Mouse (Mus musculus): ENCODE measurements at regions not wholly inside any gene's neighbourhood (a gene's known extent, or its start where the extent isn't known, plus 50 kb on each side); places are given as distances from the start of the nearest gene placed in this dataset.

DNA sequence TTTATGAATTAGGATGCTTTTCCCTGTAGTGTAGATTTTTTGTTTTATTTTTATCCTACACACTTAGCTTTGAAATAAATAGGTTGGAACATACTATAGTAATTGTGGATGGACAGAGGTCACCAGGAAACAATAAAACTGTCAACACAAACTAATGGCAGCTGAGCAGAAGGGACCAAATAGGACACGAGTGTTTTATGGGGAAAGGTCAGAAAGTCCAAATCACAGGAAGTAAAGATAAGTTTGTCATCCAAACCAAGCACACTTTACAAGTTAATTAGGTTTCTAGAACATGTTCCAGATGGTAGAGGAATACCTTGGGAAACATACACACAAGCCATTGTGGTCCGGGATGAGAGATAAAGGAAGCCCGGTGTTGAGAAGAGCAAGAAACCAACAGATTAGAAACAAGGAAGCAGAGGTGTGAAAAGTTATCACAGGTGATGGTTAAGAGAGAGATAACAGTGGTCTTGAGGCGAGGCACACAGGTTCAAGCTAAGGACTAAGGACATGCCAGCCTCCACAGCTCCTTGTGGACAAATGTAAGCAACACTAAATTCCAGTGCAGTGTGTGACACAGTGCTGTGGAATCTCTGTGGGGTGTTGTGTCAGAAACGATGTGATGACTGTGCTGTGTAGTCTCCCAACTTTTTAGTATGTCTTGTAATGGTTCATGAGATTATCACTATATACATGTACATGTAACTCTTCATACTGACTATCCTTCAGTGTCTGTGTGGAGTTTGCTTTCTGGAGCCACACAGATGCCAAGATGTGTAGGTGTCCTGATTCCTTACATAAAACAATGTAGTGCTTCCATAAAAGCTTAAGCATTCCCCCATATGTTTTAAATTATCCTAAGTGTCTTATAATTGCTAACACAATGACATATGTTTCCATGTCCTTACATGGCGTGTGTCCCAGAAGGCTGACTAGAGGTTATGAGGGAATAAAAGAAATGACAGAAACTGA is 264.5 kb downstream of the Tle4 start:
- in situ Hi-C loops (cut with MboI, MseI): no loop called here

DNA sequence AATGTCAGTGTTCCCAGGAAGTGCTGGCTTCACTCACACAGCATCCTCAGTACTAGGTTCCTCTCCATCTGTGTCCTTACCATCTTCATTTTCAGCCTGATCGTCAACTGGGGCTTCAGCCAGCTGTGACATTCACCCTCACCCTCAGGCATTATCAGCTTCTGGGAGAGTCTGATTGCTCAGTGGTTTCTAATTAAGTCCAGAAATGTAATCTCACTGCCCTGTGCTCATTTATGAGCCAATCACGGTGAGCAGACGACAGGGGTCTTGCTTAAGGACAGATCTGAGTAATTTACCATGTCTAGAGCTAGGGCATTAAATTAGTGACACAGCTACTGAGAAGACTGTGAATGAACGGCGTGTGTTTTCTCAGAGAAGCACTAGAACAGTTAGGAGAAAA is 260.8 kb downstream of the Tle4 start:
- in situ Hi-C loops (cut with MboI, MseI): no loop called here

DNA sequence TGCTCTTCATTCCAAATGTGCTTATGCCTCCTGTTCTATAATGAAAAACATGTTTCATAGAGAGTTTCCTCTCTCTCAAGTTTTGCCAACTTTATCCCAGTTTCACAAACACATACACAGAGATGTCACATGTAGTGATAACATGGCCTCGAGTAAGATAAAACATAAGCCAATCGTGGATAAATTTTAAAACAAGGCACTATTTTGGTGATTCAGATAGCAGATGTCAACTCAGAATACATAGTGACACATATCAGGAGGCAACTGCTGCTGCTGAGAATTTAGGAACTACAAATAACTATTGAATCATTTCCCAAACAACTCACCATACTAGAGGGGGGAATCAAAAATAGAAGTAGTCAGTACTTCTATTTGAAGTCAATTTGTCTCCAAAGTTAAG is 257.1 kb downstream of the Tle4 start:
- in situ Hi-C loops (cut with MboI, MseI): no loop called here

DNA sequence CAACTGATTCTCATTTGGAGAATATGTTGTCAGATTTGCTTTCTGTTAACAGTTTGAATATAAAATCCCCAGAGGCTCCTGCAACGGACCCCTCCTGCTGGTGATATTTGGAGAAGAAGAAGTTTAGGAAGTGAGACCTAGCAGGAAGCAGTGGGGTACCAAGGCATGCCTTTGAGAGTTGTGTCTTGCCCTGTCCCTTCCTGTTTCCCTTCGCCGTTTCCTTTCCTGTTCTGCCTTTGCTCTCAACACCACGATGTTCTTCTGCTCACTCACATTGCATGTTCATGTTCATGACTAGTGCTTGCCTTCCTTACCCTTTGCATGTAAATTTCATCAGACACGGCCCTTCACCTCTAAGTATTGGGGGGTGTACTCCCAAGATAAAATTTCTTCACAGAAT is 254.0 kb downstream of the Tle4 start:
- in situ Hi-C loops (cut with MboI, MseI): no loop called here

DNA sequence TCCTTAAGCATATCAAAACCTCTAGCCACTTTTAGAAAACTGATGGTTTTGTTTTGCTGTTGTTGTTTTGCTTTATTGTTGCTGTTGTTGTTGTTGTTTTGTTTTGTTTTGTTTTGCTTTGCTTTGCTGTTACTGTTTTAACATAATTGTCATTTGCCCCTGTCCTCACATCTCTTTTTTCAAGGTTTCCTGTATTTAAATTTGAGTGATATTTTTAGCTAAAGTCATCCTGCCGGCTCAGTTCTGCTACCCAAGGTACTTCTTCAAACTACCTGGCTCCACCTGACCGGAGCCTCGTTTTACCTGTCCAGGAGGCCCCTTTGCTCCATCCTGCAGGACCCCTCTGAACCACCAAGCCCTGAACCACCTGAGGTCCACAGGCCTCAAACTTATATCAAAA is 253.4 kb downstream of the Tle4 start:
- in situ Hi-C loops (cut with MboI, MseI): no loop called here

DNA sequence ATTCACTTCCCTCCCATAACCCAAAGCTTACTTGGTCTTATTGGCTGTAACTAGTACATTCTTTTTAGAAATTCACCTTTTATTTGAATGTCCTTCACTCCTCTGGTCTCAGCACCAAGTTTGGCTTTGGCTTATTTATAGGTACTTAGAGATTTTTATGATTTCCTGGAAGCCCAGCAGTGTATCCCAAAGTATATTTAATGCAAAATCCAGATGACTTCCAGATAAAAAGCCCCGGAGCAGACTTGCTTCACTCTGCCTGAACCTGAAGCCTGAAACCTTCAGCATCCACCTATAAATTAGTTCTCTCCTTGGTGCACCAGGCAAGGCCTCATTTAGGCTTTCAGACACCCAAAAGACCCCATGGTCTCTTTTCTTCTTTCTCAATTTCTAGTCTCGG is 250.8 kb downstream of the Tle4 start:
- in situ Hi-C loops (cut with MboI, MseI): no loop called here

DNA sequence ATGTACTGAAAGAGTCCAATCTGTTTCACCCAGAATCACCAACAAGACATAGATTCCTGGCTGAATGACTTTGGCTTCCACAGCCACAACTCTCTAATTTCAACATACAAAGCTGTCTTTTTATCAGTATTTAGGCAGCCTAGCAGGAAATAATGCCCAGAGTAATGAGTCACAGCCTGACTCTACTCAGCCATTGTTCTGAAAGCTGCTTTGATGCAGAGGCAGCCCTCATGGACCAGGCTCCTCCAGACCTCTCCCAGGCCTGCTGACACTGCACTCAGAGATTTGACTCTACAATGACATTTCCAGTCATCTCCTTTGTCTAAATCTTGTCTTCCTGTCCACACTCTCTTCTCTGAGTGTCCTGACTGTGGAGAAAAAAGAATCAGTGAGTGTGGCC is 250.4 kb downstream of the Tle4 start:
- in situ Hi-C loops (cut with MboI, MseI): no loop called here

DNA sequence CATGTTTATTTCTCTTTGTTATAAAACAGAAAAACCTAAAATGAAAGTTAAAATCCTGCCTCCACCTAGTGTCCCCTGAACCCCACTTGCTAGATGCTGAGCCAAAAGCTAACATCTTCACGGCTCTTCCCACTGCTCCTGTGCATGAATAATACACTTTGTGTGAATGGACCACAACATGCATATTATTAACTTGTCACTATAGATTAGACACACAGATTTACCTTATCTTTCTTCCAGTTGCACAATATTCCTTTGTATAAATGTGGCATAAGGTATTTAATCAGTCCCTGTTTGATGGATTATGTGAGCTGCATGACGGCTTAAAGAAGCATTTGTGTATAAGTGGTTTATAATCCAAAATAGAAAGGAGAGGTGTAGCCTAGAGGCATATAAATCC is 248.1 kb downstream of the Tle4 start:
- in situ Hi-C loops (cut with MboI, MseI): no loop called here

DNA sequence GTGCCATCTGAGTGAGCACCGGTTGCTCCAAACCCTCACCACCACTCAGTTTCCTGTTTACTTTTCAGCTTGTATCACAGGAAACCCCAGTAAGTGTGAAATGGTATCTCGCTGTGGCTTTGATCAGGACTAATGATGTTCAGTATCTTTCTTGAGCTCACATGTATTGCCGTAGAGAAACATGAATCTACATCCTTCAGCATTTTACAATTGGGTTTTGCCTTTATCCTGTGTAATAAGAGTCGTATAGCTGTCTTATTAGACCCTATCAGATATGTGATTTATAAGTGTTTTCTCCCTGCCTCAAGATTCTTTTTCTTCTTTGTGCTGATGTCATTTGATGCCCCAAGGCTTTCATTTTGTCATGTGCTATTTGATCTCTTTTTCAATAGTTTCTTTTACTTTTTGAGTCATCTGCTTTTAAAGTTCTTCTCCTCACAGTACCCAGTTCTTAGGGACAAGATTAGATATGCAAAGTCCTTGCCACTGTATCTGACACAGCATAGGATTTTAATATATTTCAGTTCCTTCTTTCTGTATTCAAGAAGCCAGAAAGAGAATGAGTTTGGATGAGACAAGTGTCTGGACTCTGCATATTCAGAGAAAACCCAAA is 246.0 kb downstream of the Tle4 start:
- in situ Hi-C loops (cut with MboI, MseI): no loop called here

DNA sequence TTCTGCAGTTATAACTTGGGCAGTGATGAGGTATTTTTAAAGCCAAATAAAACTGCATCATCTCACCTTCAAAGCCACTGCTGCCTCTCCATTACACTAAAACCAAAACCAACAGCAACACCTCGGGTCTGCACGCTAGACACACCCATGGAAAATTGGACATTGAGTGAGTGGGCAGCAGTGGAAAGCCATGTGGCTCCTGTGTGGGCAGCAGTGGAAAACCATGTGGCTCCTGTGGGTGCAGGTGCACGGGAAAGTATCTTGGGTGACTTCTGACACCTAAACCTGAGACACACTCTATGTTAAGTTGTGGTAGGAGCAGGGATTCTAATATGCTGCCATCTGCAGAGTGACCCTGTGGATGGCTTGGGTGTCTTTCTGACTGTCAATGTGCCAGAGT is 245.3 kb downstream of the Tle4 start:
- in situ Hi-C loops (cut with MboI, MseI): no loop called here

DNA sequence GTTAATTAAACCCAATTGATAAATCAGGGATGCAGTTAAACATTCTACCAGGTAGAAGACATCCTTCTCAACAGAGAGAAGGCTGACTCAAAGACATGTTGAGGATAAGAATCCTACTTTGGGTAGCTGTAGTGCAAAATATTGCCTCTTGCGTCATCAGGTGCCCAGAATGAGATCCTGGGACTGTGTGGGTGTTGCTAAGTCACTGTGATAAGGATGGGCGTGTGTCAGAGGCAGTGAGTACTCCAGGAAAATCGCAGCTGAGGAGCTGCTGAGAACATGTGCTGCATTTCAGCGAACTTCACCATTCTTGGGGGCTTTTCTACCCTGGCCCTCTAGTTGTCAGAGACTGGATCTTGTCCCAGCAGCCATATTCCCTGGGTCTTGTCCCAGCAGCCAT is 244.7 kb downstream of the Tle4 start:
- in situ Hi-C loops (cut with MboI, MseI): no loop called here

DNA sequence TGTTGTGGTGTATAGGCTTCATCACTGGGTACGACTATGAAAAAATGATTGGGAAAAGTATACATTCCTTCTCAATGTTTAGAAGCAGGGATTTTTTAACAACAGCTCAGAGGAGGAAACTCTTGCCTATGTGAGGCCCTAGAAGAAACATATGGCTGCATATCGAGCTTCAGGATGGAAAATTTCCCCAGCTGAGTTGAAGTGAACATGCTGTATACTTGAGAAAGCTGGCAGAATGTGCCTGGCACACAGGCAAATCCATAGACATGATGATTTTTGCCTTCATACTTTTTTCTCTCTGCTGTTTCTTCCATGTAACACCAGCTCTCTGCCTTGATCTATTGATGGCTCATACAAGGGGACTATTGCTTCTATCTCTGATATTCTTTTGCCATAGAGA is 242.7 kb downstream of the Tle4 start:
- in situ Hi-C loops (cut with MboI, MseI): no loop called here

DNA sequence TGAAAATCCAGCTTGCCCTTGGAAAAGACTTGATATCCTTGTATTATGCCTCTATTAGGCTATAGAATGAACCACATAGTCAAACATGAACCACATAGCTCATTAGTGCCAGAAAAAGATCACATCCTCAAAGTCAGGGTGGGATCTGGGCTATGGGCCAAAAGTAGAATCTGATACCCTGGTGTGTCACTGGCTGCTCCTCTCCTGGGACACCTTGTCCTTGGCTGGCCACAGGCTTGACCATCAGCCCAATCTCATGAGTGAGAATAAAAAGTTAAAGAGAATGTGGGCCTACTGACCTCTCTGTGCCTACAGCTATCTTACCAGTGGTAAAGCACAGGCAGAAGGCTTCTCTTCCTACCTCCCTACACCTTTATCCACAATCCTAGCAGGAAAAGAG is 241.9 kb downstream of the Tle4 start:
- in situ Hi-C loops (cut with MboI, MseI): no loop called here

DNA sequence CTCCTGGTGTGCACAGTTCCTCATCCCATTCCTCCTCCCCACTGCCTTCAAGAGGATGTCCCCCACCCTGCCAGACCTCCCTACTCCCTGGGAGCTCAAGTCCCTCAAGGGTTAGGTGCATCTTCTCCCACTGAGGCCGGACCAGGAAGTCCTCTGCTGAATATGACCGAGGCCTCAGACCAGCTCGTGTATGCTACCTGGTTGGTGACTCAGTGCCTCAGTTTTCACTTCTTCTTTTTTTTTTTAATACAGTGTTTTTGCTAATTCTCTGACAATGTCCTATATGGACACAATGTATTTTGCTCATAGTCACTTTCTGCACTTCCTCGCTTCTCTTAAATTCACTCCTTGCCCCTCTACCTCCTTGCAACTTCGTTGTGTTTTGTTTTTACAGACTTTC is 237.2 kb downstream of the Tle4 start:
- in situ Hi-C loops (cut with MboI, MseI): no loop called here

DNA sequence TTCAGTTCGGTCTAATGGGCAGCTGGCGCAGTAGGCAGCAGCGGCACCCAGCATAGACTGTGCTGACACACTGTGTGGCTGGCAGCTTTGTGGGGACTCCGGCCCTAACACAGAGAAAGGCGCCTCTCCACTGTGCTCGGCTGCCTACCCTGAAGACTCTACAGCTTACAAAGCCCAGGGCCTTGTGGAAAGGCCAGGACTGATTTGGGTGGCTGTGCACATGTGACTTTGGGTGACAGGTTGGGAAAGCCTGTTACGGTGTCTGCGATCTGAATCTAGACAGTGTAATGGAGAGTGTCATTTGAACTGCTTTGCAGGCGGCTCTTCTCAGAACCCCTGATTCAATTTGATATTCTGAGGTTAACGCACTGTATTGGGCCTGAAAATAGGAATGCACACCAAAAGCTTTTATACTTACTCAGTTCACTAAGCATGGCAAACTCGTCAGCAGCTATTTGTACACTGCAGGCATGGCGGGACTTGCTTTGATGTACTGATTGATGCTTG is 228.7 kb downstream of the Tle4 start:
- in situ Hi-C loops (cut with MboI, MseI): no loop called here

DNA sequence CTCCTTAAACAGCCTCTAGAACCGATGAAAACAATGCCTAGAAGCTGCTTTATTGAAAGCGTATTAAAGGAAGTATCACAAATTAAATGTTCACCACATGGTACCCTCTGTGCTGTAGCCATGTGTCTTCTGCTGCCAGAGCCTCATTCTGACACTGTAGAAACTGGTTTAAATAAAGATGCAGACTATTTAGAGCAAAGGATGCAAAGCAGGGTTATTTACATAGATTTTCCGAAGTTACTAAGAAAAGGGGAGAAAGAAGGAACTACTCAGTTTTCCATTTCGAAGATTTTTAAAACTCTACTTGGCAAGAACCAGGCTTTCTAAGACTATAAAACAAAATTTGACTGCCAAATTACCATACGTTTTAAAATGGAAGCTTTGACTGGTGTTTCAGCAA is 226.5 kb downstream of the Tle4 start:
- in situ Hi-C loops (cut with MboI, MseI): no loop called here

DNA sequence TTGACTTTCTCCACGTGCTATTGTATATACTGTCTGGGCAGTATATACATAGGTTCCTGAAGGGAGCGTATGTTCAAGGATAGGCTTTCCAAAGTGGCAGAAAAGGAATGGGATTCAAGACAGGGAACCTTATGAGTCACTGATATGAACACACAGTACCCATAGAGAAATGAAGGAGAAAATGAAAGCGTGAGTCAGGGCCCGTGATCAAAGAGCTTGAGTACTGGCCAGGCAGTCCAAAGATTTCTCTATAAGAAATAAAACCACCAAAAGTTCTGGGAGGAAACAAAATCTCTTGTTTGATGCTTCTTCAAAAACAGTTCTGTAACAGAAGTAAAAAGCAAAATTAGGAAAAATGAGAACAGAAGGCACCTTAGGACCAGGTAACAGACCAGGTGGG is 223.9 kb downstream of the Tle4 start:
- in situ Hi-C loops (cut with MboI, MseI): no loop called here

DNA sequence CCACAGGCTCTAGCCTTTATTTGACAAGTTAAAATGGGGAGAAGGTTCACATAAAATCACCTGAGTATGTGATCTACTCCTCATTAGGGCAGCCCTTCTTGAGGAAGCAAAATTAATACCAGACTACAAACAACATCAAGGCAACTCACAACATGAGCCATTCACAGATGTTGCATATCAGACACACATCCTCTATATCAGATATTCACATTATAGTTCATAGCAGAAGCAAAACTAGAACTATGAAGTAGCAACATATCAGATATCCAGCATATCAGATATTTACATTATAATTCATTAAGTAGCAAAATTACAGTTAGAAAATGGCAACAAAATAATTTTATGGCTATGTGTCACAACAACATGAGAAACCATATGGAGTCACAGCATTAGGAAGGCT is 217.0 kb downstream of the Tle4 start:
- in situ Hi-C loops (cut with MboI, MseI): loop anchor here (25.0 kb wide), 1 partner anchor 656 kb away; no protein-coding TSS in a partner anchor

DNA sequence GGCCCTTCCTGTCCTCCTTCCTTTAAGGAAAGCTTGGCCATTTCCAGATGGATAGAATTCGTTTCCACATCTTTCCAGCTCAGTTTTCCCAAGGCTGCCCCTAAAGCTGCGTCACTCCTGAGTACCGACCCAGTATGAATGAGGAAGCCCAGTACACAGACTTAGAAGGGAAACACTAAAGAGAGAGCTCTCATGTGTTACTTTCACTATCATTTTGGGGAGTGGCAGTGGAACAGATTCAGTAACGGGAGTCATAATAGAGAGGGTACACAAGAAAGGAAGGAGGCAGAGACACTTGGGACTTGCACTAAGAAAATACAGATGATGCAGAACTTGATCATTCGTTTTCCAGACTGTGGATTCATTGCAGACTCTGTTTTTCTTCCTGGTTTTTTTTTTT is 210.1 kb downstream of the Tle4 start:
- in situ Hi-C loops (cut with MboI, MseI): loop anchor here (25.0 kb wide), 1 partner anchor 650 kb away; no protein-coding TSS in a partner anchor

DNA sequence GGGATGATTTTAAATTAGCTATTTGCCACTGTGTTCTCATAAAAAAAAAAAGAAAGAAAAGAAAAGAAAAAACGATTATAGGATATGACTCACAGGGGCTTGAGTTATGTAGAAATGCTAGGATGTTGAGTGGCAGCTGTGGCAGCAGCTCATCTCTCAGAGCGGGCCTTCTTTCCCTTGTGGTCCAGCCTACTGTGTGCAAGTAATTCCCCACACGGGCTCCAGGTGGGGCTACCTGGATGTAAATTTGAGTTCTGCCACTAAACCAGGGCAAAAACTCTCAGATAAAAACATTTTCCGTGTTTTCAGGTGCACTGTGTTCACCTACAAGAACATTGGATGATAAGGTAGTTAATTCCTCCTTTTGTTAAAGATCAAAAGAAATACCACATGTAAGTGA is 209.3 kb downstream of the Tle4 start:
- in situ Hi-C loops (cut with MboI, MseI): loop anchor here (25.0 kb wide), 1 partner anchor 649 kb away; no protein-coding TSS in a partner anchor

DNA sequence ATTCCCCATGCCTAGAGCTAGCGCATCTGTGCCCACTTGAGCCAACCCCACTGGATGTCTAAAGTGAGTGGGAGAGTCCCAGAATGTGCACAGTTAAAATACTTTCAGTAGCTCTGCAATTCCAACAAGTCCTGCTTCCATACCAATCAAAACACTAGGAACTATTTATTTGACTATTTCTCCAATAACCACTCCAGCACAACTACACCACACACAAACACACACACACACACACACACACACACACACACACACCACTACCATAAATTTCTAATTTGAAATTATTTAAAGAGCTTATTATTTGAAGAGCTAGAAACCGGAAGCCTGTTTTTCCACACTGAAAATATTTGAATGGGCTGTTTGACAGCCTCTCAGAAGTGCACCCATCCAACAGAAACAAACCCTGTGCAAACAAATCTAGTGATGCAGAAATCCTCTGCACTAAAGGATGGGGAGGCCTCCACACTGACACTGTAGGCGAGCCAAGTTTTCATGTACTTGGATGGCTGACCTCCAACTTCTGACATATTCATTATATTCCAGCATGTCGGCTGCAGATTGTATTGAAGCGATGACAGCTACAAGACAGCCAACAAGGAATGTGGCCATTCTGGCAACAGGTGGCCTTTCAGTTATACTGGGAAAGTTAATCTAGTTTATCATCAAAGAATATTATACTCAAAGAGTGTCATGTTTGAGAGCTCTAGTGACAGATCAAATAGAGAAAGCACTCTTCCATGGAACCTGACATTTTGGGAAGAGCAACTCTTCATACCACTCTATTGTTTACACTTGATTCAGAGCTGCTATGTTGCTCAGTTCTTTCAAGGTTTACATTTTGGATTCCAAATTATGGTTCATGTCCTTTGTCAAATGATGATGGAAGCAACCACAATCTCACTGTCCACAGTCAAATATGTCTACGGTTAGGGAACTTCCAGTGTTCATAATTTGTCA is 207.7 kb downstream of the Tle4 start:
- in situ Hi-C loops (cut with MboI, MseI): loop anchor here (25.0 kb wide), 1 partner anchor 647 kb away; no protein-coding TSS in a partner anchor

DNA sequence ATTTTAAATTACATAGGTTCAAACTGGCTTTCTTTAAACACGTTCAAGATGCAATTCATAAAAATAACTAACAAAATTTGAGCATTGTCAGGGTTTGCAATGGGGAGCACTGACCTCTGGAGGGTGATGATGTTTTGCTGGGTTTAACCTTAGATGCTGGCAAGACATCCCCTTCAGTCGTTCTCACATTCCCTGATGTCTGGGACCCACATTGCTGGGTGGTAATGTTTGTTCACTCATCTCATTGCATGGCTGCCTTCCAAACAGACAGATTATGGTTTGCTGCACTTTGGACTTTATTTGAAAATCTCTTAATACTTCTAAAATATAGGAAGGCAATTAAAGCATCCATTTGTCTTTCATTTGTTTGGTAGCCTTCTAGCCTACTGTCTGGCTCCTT is 206.9 kb downstream of the Tle4 start:
- in situ Hi-C loops (cut with MboI, MseI): loop anchor here (25.0 kb wide), 1 partner anchor 646 kb away; no protein-coding TSS in a partner anchor
